Mouse (Mus musculus) brain, embryonic 14.5 days (tissue): ENCODE measurements around the gene Rasgrf2.

Experiments
- CTCF ChIP-seq: fragments of 200-500 bp; IDR thresholded peaks from 2 replicates; pipeline ENCODE4 v1.5.1; 2012; ENCODE audit warnings: inconsistent platforms, mild to moderate bottlenecking, moderate library complexity, borderline replicate concordance; ENCODE audit not compliant: insufficient read depth, insufficient read length; ENCODE audit errors: extremely low read depth
- POLR2A ChIP-seq: fragments of 200-500 bp; IDR thresholded peaks from 2 replicates; pipeline ENCODE4 v1.6.1; 2012; ENCODE audit warnings: mild to moderate bottlenecking, inconsistent platforms, borderline replicate concordance; ENCODE audit not compliant: poor library complexity, insufficient read depth, insufficient read length, severe bottlenecking; ENCODE audit errors: extremely low read depth

- TF ChIP-seq CTCF: no peak
- TF ChIP-seq POLR2A: no peak
These were observed 144.5 kb downstream of the Rasgrf2 start for GRCm38 (mm10) chr13:91986958-91987357.
